Mouse (Mus musculus): ENCODE measurements around the gene Usp36.
"Not testable (repeated sequence)": the region's sequence is repeated elsewhere in the genome, so short reads cannot be mapped to it uniquely, and the experiment has no call there.

Gene Usp36

DNA sequence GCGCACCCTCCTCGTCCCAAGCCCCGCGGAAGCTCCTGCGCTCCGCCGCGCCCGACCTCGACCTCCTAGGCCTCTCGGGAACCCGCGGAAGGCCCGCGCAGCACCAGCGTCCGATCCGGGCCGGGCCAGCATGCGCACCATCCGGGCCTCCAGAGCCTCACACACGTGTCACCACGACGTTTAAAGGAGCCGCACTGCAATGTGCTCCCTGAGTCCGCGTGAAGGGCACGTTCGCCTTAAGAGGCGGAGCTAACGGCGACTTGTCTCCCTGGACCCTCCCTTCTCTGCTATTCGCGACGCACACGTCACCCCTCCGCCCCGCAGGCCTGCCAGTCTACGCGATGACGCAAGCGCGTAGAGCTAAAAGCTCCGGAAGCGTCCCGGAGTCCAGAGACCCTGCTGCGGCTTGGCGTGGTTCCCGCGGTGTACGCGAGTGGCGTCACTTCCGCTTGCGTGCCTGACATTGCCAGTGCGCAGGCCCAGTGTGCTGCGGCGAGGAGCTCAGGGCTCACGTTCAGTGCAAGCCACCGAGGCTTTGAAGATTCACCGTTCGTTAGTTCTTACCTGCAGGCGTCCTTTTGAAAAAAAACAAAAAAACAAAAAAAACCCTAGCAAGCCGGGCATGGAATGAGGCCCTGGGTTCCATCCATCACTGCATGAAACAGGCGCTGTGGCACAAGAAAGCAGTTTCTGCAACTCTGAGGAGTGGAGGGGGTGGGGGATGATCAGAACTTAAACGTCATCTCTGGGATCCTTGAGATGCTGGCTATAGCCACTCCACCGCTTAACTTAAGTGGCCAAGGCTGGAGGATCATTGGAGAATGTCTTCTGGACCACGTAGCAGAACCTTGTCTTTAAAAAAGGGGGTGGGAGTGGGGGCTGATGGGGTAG is at the start of gene Usp36:
Usp36 (minus strand) TSS at position 246 of the 891 bp plus-strand sequence.
- peak; percentile 94 for DNase-seq (ENCODE audit: low read depth, low spot score)

GRCm38 (mm10) chr11:118337491-118338168 is 47.6 kb upstream of the Usp36 start:
- DNase-seq (ENCODE audit: low read depth, low spot score) = no peak

- DNase-seq (ENCODE audit: low read depth, low spot score) = no peak
These were observed 43.4 kb upstream of the Usp36 start for GRCm38 (mm10) chr11:118333431-118333830.

DNA sequence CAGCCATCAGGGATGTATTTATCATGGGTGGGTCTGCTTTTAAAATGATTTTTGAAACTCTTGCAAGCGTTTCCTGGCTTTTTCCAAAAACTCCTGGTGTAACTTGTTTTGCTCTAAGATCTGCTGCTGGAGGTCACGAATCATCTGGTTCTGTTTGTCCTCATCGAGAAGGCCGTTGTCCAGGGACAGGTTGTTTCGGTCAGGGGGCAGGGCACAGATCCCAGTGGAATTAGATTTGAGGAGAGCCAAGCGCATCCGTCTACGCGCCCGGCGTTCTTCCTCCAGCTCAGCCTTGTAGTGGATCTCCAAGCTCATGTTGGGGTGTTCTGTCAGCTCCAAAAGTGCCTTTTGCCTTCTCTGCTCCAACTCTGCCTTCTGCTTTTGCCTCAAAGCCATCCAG is 42.3 kb upstream of the Usp36 start:
- DNase-seq (ENCODE audit: low read depth, low spot score) = no peak

DNA sequence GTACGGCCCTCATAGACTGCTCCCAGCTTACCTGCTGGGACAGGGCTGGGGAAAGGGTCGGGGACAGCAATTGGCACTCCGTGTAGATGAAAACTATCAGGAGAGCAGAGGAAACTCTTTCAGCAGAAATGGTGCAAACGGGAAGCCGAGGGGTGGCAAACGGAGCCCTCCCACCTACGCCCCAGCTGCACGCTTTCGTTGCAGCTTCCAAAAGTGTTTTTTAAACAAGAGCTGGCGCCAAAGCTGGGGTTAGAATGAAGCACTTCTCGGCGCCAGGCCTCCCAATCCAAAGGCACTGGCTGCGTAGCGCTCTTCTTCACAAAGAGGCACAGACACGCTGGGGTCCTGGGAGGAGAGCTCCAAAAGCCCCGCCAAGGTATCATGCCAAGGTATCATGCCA is 40.7 kb upstream of the Usp36 start:
- no peak for DNase-seq (ENCODE audit: low read depth, low spot score)

- no peak for DNase-seq (ENCODE audit: low read depth, low spot score)
These were observed 40.3 kb upstream of the Usp36 start for GRCm38 (mm10) chr11:118330361-118330760.

DNA sequence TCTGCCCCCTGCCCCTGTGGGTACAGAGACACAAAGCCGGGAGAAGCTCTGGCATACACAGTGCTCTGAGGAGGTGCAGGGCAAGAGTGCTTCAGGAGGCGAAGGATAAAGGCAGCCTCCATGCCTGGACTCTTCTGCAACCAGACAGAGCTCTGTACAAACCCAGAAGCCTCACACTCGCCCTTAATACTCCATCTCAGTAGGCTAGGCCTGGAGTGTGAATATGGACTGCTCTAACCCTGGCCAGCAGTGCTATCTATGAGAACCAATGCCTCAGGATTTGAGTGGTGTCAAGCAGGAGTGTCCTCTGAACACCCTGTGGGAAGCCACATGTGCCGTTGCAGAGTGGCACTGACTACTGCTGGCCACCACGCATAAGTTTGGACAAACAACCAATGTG is 38.9 kb upstream of the Usp36 start:
- no peak for DNase-seq (ENCODE audit: low read depth, low spot score)

- no peak for DNase-seq (ENCODE audit: low read depth, low spot score)
These were observed 38.5 kb upstream of the Usp36 start for GRCm38 (mm10) chr11:118328511-118328910.

DNA sequence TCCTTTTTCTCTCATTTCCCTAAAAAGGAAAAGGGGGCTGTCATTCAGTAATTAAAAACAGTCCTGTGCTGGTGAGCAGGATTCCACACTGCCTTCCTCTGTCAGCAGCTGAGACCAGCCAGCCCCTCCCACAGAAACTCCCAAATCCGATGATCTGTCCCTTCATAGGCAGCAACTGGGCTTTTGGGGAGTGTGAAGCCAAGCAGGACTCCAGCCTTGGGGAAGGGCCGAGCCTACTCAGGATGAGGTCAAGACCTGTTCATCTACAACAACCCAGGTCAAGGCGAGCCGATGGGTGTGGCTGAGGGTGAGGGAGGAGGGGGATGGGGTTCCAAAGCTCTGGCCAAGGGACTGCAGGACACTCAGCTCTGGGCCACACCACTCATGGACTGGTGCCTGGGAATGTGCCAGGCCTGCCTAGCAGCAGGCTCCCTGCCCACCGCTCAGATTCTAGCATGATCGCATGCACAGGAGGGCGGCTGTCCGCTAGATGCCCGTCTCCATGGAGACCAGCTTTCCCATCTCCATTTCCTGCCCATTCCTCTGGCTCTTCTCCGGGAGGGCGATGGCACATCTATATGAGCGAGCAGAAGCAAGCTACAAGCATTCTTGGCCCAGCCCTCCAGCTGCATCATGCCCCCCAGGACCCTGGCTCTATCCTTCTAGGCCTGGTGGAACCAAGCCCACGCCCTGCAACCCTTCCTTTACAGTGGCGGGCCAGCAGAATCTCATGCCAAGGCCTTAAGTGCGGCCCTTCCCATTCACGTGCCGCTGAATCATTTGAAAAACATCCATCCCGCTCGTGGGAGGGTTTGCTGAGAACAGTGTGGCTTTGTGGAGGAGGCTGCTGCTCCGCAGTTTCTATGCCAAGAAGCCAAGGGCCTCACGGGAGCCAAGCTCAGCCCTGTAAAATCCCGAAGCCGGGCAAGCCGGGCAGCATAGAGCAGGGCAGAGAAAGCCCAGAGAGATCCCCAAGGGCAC is 37.2 kb upstream of the Usp36 start:
- DNase-seq (ENCODE audit: low read depth, low spot score) = no peak

- no peak for DNase-seq (ENCODE audit: low read depth, low spot score)
These were observed 36.4 kb upstream of the Usp36 start for GRCm38 (mm10) chr11:118326491-118326890.

DNA sequence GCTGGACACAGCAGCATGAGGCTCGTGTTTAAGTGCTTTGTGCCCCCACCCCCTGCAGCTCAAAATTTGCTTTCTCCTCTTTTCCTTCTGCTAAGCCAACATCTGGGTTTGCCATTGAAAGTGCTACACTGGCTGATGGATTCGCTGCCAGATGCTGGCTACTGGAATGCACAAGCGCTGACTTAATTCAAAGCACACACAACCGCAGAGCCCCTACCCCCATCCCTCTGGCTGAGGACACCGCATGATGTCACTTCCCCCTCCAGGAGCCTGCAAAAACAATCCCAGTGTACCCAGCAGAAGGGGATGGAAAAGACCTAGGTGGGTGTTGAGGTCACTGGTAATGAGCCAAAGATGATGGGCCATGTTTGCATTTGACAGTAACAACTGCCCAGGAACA is 34.5 kb upstream of the Usp36 start:
- no peak for DNase-seq (ENCODE audit: low read depth, low spot score)

DNA sequence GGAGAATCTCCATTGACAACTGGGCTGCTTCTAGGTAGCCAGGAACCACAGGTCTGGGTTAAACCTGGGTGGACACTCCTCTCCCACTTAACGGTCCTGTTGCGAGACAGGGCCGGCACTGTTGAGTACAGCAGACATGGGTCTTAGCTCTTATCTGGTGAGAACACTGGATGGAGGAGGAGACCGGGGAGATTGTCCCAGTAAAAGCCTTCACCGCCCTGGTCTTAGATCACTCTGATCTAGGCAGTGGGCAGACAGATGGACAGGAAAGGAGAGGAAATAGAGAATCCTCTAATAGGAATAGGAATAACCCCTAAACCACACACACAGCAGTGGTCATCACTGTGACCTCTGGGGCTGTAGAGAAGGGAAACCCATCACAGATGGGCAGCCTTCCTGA is 33.9 kb upstream of the Usp36 start:
- DNase-seq (ENCODE audit: low read depth, low spot score) = no peak

DNA sequence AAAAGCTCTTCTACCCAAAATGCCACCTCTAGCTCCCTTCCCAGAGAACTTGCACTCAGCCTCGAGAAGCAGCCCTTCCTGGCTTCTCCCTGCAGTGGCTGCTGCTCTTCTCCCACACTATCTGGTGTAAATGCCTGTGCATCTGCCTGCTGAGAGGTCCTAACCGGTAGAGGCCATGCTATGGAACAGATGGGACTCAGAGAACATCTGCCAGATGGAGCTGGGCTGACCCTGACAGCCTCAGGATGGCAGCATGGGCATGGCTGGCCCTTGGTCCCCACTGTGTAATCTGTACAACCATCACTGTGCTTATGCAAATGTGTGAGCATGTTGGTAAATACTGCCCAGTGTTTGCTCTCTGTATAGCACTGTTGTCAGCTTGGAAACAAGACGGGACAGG is 32.6 kb upstream of the Usp36 start:
- no peak for DNase-seq (ENCODE audit: low read depth, low spot score)

- DNase-seq (ENCODE audit: low read depth, low spot score) = no peak
These were observed 31.9 kb upstream of the Usp36 start for GRCm38 (mm10) chr11:118321971-118322370.

GRCm38 (mm10) chr11:118321500-118321899 is 31.5 kb upstream of the Usp36 start:
- no peak for DNase-seq (ENCODE audit: low read depth, low spot score)

GRCm38 (mm10) chr11:118318678-118319077 is 28.6 kb upstream of the Usp36 start:
- DNase-seq (ENCODE audit: low read depth, low spot score) = no peak

GRCm38 (mm10) chr11:118317129-118317528 is 27.1 kb upstream of the Usp36 start:
- peak; percentile 31 for DNase-seq (ENCODE audit: low read depth, low spot score)

DNA sequence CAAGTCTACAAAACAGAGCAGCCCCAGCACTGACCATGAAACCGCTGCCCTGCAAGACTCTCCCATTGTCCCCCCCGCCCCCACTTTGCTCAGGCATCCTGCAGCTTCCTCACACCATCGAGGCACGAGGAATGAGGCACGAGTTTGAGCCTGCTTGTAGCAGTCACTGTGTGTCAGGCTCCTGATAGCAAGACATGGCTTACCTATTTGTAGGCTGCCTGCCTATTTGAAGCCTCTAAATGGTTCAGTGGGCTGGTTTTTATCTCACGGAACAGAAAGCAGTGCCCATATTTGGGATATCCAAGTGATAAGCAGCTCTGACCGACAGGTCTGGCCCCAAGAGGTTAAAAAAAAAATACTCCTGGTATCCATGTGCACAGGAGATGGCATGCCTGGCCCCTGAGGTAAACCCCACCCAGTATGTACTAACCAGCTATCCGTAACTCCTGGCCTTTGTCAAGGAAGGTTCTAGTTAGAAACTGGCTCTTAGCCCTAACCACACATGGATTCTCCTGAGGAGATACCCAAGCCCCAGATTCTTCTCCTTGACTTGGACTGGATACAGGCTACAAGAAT is 26.3 kb upstream of the Usp36 start:
- no peak for DNase-seq (ENCODE audit: low read depth, low spot score)

DNA sequence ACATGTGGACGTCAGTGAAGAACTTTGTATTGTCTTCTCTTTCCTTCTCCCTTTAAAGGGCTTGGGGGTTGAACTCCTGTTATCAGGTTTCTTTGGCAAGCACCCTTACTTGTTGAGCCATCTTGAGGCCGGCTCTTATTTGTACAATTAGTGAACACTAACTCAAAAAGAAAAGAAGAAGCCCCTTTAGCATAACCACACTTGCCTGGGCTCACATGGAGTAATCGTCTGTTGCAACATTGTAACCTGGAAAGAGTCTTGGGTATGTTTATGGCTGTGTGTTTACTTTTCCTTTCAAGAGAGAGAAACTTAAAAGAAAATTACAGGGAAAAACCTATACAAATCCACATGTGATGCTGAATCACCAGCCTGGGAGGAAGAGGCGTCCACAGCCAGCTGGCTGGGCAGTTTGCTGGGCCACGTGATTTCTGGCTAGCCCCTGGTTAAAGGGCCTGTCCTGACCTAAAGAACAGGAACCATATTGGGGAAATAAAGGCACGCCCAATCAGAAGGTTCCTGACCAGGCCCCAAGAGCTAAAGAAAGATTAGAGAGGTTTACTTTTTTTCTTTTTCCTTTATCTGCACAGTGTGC is 22.2 kb upstream of the Usp36 start:
- DNase-seq (ENCODE audit: low read depth, low spot score) = no peak

- not testable (repeated sequence) for DNase-seq (ENCODE audit: low read depth, low spot score)
These were observed 17.9 kb upstream of the Usp36 start for GRCm38 (mm10) chr11:118307962-118308361.

DNA sequence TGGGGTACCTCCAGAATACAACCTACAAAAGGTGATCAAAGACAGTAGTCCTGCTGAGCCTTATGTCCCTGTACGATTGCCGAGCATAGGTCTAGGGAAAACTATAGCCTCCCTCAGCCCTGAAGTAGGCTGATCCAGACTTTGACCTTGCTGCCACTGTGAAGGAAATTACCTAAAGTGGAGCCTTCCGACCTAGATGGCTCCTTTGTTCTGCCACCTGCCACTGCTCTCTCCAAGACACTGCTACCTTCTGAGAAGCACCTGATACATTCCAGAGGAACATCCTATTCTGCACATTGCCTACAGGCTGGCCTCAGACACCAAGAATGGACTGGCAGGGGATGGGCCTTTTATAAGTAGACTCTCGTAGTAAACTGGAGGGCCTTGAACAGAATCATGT is 13.9 kb upstream of the Usp36 start:
- DNase-seq (ENCODE audit: low read depth, low spot score) = not testable (repeated sequence)

All from c-Kit-negative CD71-positive TER-119-positive erythroid progenitor cells, embryonic 14.5 days (primary cell).